In genomic region chr7:136049587-136049930, GRCm38 (mm10) we compare ENCODE assay signal across 18 mouse cellular contexts.
A peak's percentile ranks its signal among the peaks of the same experiment; 100 is the strongest.
DNase-seq lines count a peak whose midpoint lies in the region; ATAC-seq and TF ChIP-seq lines count a peak whose summit lies in the region.
"Had no signal": no experiment of that assay in that cellular context is flagged by ENCODE, and none has a peak within 500 bp of the region (broad histone marks: within the 10 kb centered on the region; RNA-seq: fewer than 3 reads in every experiment).

No protein-coding gene starts in this region.

- H3K4me3 ChIP-seq in heart, embryonic 12.5 days, result no peak overlapping the region
- H3K4me3 ChIP-seq in heart, embryonic 11.5 days (ENCODE audit: low read depth, low read length), result no peak overlapping the region
- no peak overlapping the region for H3K4me3 ChIP-seq in midbrain, embryonic 11.5 days (ENCODE audit: low read depth, low read length)
- H3K4me3 ChIP-seq in midbrain, postnatal 0 days (ENCODE audit: low read depth, low read length), result no peak overlapping the region
- H3K4me3 ChIP-seq in hindbrain, embryonic 13.5 days, result no peak overlapping the region
- H3K4me3 ChIP-seq in limb, embryonic 14.5 days (replicated peaks; ENCODE audit: low read length), result no peak overlapping the region
- H3K4me3 ChIP-seq in heart, adult 2 months, result no peak overlapping the region
- H3K4me3 ChIP-seq: heart, embryonic 15.5 days; midbrain, embryonic 13.5 days had no signal

- H3K27ac ChIP-seq in heart, embryonic 12.5 days (ENCODE audit: poor library complexity, severe bottlenecking), result no peak overlapping the region
- H3K27ac ChIP-seq in heart, embryonic 11.5 days (ENCODE audit: low read depth, low read length), result no peak overlapping the region
- H3K27ac ChIP-seq in midbrain, embryonic 11.5 days (ENCODE audit: low read depth, low read length), result no peak overlapping the region
- H3K27ac ChIP-seq in midbrain, postnatal 0 days (ENCODE audit: low read depth, low read length), result no peak overlapping the region
- H3K27ac ChIP-seq in hindbrain, embryonic 13.5 days, result peak overlapping the region; percentile 48; the same call in 1 of the 2 replicates
- no peak overlapping the region for H3K27ac ChIP-seq in limb, embryonic 14.5 days (replicated peaks; ENCODE audit: low read depth, low read length)
- no peak overlapping the region for H3K27ac ChIP-seq in heart, adult 2 months
- H3K27ac ChIP-seq: heart, embryonic 15.5 days; liver, embryonic 14.5 days; midbrain, embryonic 13.5 days had no signal

- intact Hi-C loops in heart, adult 2 months (cut with DNase I), result loop anchor here (5.0 kb wide), 1 partner anchor 152 kb away; no protein-coding TSS in a partner anchor

- WGBS in heart, embryonic 12.5 days, result 63% methylated on average over 4 of the region's 4 CpGs
- WGBS in heart, embryonic 11.5 days (ENCODE audit: insufficient replicate concordance), result 65% methylated on average over 4 of the region's 4 CpGs
- WGBS in midbrain, embryonic 11.5 days, result 70% methylated on average over 4 of the region's 4 CpGs
- WGBS in midbrain, postnatal 0 days, result 54% methylated on average over 4 of the region's 4 CpGs
- WGBS in hindbrain, embryonic 13.5 days, result 36% methylated on average over 4 of the region's 4 CpGs
- 65% methylated on average over 4 of the region's 4 CpGs for WGBS in limb, embryonic 14.5 days
- 60% methylated on average over 4 of the region's 4 CpGs for WGBS in heart, adult 2 months

- no peak for TF ChIP-seq CTCF in midbrain, postnatal 0 days (IDR thresholded peaks at IDR 0.05)
- no peak for TF ChIP-seq CTCF in heart, adult 2 months (IDR thresholded peaks at IDR 0.05)

- H3K9me3 ChIP-seq in heart, embryonic 12.5 days (replicated peaks), result no peaks in the 10 kb centered on the region
- no peaks in the 10 kb centered on the region for H3K9me3 ChIP-seq in heart, embryonic 11.5 days (replicated peaks; ENCODE audit: control insufficient read depth, low read length)
- no peaks in the 10 kb centered on the region for H3K9me3 ChIP-seq in midbrain, embryonic 11.5 days (ENCODE audit: control insufficient read depth, low read length)
- no peaks in the 10 kb centered on the region for H3K9me3 ChIP-seq in midbrain, postnatal 0 days (ENCODE audit: low read length)
- H3K9me3 ChIP-seq in hindbrain, embryonic 13.5 days, result no peaks in the 10 kb centered on the region
- H3K9me3 ChIP-seq in limb, embryonic 14.5 days (ENCODE audit: control insufficient read depth, low read length), result no peaks in the 10 kb centered on the region
- H3K9me3 ChIP-seq: heart, embryonic 15.5 days; midbrain, embryonic 13.5 days had no signal

- H3K4me1 ChIP-seq in heart, embryonic 12.5 days (replicated peaks), result peaks cover 37% of the 10 kb centered on the region
- H3K4me1 ChIP-seq in heart, embryonic 11.5 days (ENCODE audit: control insufficient read depth, insufficient read depth, low read length), result peaks cover 12% of the 10 kb centered on the region
- peaks cover 30% of the 10 kb centered on the region for H3K4me1 ChIP-seq in midbrain, embryonic 11.5 days (ENCODE audit: control insufficient read depth, insufficient read depth, low read length)
- H3K4me1 ChIP-seq in midbrain, postnatal 0 days (ENCODE audit: insufficient read depth, low read length), result 0 out of 2 replicates have a peak, but pooled peaks cover 3% of the 10 kb centered on the region
- peaks cover 52% of the 10 kb centered on the region for H3K4me1 ChIP-seq in hindbrain, embryonic 13.5 days (replicated peaks)
- peaks cover 54% of the 10 kb centered on the region for H3K4me1 ChIP-seq in limb, embryonic 14.5 days (ENCODE audit: control insufficient read depth, insufficient read depth, low read length)
- H3K4me1 ChIP-seq in heart, adult 2 months (ENCODE audit: control insufficient read depth, insufficient read depth, low read length), result peaks cover 6% of the 10 kb centered on the region; the same call in 1 of the 2 replicates

- TF ChIP-seq POLR2A in limb, embryonic 14.5 days (IDR thresholded peaks at IDR 0.05; ENCODE audit: borderline replicate concordance, extremely low read depth, insufficient read depth, insufficient read length), result no peak
- no peak for TF ChIP-seq POLR2A in heart, adult 2 months (IDR thresholded peaks at IDR 0.05; ENCODE audit: insufficient read depth, low read depth, low read length)

- no peak for TF ChIP-seq EP300 in heart, adult 2 months (IDR thresholded peaks at IDR 0.05; ENCODE audit: insufficient read depth, low read depth, low read length)

- H3K4me2 ChIP-seq in heart, embryonic 12.5 days, result no peak overlapping the region
- no peak overlapping the region for H3K4me2 ChIP-seq in heart, embryonic 11.5 days
- no peak overlapping the region for H3K4me2 ChIP-seq in midbrain, embryonic 11.5 days
- H3K4me2 ChIP-seq in midbrain, postnatal 0 days (ENCODE audit: low read depth, low read length, poor library complexity, severe bottlenecking), result no peak overlapping the region
- no peak overlapping the region for H3K4me2 ChIP-seq in hindbrain, embryonic 13.5 days
- H3K4me2 ChIP-seq in limb, embryonic 14.5 days (replicated peaks; ENCODE audit: low read depth, low read length, severe bottlenecking), result no peak overlapping the region
- H3K4me2 ChIP-seq: heart, embryonic 15.5 days; midbrain, embryonic 13.5 days had no signal

- no peaks in the 10 kb centered on the region for H3K79me2 ChIP-seq in heart, adult 2 months (replicated peaks; ENCODE audit: control insufficient read depth, insufficient read depth, low read length)

- H3K36me3 ChIP-seq in heart, embryonic 12.5 days, result no peaks in the 10 kb centered on the region
- no peaks in the 10 kb centered on the region for H3K36me3 ChIP-seq in heart, embryonic 11.5 days (ENCODE audit: control insufficient read depth, insufficient read depth, low read length)
- H3K36me3 ChIP-seq in midbrain, embryonic 11.5 days (ENCODE audit: control insufficient read depth, insufficient read depth, low read length), result no peaks in the 10 kb centered on the region
- no peaks in the 10 kb centered on the region for H3K36me3 ChIP-seq in midbrain, postnatal 0 days (ENCODE audit: insufficient read depth, low read length)
- H3K36me3 ChIP-seq in hindbrain, embryonic 13.5 days, result no peaks in the 10 kb centered on the region
- H3K36me3 ChIP-seq in limb, embryonic 14.5 days (ENCODE audit: control insufficient read depth, insufficient read depth, low read length), result no peaks in the 10 kb centered on the region
- H3K36me3 ChIP-seq in heart, adult 2 months (ENCODE audit: control insufficient read depth, insufficient read depth, low read length), result no peaks in the 10 kb centered on the region
- H3K36me3 ChIP-seq: heart, embryonic 15.5 days; midbrain, embryonic 13.5 days had no signal

- peaks cover 6% of the 10 kb centered on the region for H3K27me3 ChIP-seq in heart, embryonic 12.5 days (replicated peaks)
- no peaks in the 10 kb centered on the region for H3K27me3 ChIP-seq in heart, embryonic 11.5 days (ENCODE audit: control insufficient read depth, insufficient read depth, low read length)
- H3K27me3 ChIP-seq in midbrain, embryonic 11.5 days (ENCODE audit: control insufficient read depth, insufficient read depth, low read length), result no peaks in the 10 kb centered on the region
- 0 out of 2 replicates have a peak, but pooled peaks cover 3% of the 10 kb centered on the region for H3K27me3 ChIP-seq in midbrain, postnatal 0 days (ENCODE audit: insufficient read depth, low read length)
- H3K27me3 ChIP-seq in hindbrain, embryonic 13.5 days, result 0 out of 2 replicates have a peak, but pooled peaks cover 3% of the 10 kb centered on the region
- no peaks in the 10 kb centered on the region; the same call in 1 of the 2 replicates for H3K27me3 ChIP-seq in limb, embryonic 14.5 days (ENCODE audit: control insufficient read depth, insufficient read depth, low read length)
- H3K27me3 ChIP-seq in heart, adult 2 months (ENCODE audit: control insufficient read depth, insufficient read depth, low read length), result no peaks in the 10 kb centered on the region
- H3K27me3 ChIP-seq: midbrain, embryonic 13.5 days; Patski had no signal

- peak; percentile 83 for DNase-seq in midbrain, embryonic 11.5 days (ENCODE audit: low spot score, missing footprints)
- no peak for DNase-seq in midbrain, postnatal 0 days (ENCODE audit: low spot score)
- DNase-seq in limb, embryonic 14.5 days (ENCODE audit: low spot score), result no peak
- DNase-seq in heart, adult 2 months, result no peak
- DNase-seq in cerebellum, postnatal 25 days, result no peak
- DNase-seq: B cell, adult 2 months; cerebellum, adult 8-10 months; embryo, embryonic 11 days; left cerebral cortex, postnatal 4 days; lung, postnatal 36 days; right cerebral cortex, postnatal 4 days had no signal

- peak overlapping the region; percentile 3; the same call in 1 of the 2 replicates for H3K9ac ChIP-seq in heart, embryonic 12.5 days
- H3K9ac ChIP-seq in heart, embryonic 11.5 days (ENCODE audit: low read depth, low read length), result no peak overlapping the region
- no peak overlapping the region for H3K9ac ChIP-seq in midbrain, embryonic 11.5 days (ENCODE audit: low read length)
- no peak overlapping the region for H3K9ac ChIP-seq in midbrain, postnatal 0 days (replicated peaks; ENCODE audit: low read length, poor library complexity, severe bottlenecking)
- H3K9ac ChIP-seq in hindbrain, embryonic 13.5 days, result no peak overlapping the region
- H3K9ac ChIP-seq in limb, embryonic 14.5 days (ENCODE audit: low read depth, low read length, severe bottlenecking), result no peak overlapping the region
- no peak overlapping the region for H3K9ac ChIP-seq in heart, adult 2 months (ENCODE audit: low read depth, low read length)
- H3K9ac ChIP-seq: heart, embryonic 15.5 days; liver, embryonic 14.5 days; midbrain, embryonic 13.5 days had no signal

- no peak for ATAC-seq in heart, embryonic 12.5 days (ENCODE audit: insufficient number of reproducible peaks, low FRiP score)
- ATAC-seq in heart, embryonic 11.5 days (replicated peaks; ENCODE audit: insufficient number of reproducible peaks, low FRiP score, low TSS enrichment), result no peak
- ATAC-seq in midbrain, embryonic 11.5 days (ENCODE audit: low FRiP score), result no peak
- ATAC-seq in midbrain, postnatal 0 days (ENCODE audit: low FRiP score), result no peak
- no peak for ATAC-seq in hindbrain, embryonic 13.5 days (ENCODE audit: low FRiP score)
- ATAC-seq in limb, embryonic 14.5 days (ENCODE audit: low FRiP score, low read depth), result peak; percentile 21; the same call in 1 of the 2 replicates
- ATAC-seq: midbrain, embryonic 13.5 days; Patski had no signal
